Mouse (Mus musculus) hindlimb bud, embryonic 11.5 days (tissue): Measurements from ENCODE around the gene Gm17349.

Experiments used
- DNase-seq: peaks from one replicate; pipeline ENCODE4 v3.0.0-alpha.2; 2012; ENCODE audit warnings: low read depth, low spot score; ENCODE audit errors: extremely low spot score

Gene Gm17349

DNA sequence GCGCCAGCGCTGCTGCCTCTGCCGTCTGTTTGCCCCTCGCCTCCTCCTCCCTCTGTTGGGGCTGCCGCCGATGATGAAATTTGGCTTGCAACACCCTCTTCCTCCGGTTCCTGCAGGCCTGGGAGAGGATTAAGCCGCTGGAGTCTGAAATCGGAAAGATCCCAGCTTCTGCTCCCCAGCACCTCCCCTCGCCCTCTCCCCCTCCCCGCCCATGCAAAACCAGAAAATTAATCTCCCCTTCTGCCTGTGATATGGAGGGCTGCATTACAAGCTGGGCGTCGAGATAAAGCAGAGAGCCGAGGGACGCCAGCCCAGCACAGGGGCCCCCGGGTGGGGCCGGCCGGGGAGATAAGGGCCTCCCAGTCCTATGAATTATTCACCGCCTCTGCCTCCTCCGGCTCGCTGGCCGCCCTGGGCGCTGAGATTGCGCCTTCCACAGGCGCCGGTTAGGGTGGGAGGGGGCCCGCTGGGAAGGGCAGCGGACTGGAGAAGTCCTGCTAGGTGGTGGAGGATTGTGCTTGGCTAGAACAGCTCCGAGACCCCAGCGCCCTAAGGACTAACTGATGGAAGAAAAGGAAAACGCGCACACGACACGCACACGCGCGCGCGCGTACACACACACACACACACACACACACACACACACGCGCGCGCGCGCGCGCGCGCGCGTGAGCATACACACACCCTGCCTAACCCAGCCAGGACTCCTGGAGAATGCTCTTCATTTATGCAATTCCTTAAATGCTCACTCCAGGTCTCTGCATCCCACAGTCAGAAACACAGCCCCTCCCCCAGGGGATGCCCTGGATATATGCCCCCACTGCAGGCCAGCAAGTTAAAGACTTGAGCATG is 40.5 kb downstream of the Gm17349 start:
- DNase-seq: no peak

DNA sequence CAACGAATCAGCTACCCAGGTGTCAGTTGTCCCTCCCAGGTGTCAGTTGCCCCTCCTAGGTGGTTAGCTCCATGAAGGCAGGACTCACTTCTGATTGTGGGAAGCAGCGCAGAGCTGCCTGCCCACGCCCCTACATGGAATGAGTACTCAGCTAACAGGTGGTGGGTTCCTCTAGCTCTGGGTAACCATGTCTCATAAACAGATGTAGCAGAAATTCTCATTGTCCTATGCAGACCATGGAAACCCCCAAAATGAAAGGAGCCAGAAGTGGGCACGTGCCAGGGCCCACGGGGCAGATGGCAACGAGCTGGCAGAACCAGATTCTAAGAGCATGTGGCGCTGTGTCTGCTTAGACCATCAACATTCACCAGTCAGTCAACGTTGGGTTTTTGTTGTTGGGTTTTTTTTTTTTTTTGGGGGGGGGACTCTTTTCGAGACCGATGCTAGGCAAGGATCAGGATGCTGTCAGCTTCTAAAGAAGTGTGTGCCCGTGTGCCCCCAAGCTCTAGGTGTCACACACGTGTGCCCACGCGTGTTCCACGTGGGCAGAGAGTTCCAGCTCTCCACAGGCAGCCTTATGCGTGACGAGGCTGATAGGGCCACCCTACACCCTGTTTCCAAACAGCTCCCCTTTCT is 41.2 kb downstream of the Gm17349 start:
- DNase-seq: no peak

DNA sequence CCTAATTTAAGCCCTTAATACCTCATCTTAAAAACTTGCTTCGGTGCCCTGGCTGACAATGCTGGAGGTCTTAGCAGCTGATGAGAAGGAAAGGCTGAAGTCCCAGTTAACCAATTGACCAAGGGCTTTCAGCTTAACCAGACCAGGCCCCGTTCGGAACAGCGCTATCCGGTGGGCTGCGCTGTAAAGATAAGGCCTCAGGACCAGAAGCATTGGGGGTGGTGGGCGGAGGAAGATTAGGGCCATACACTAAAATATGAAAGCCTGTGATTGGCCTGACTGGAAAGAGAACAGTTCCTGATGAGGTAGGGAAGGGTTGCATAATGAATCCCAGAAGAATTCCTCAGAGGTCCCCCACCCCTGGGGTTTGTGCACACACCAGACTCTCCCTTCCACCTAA is 42.9 kb downstream of the Gm17349 start:
- DNase-seq: no peak

- DNase-seq: no peak
Measured at GRCm38 (mm10) chr15:99661121-99661830, 44.0 kb downstream of the Gm17349 start.

DNA sequence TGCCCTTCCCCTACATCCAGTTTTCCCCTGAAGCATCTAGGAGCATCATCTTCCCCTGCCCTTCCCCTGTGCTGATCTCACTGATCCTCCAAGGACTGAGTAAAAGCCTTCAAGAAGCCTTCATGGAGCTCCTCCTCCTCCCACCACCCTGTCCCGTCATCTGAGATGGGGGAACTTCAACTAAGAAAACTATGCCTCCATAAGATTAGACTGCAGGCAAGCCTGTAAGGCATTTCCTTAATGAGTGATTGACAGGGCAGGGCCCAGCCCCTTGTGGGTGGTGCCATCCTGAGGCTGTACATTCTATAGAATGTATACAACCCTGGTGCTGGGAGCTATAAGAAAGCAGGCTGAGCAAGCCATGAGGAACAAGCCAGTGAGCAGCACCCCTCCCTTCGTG is 46.9 kb downstream of the Gm17349 start:
- no peak for DNase-seq

- DNase-seq: no peak
Measured at GRCm38 (mm10) chr15:99655956-99656355, 49.3 kb downstream of the Gm17349 start.

GRCm38 (mm10) chr15:99653876-99654275 is 51.4 kb downstream of the Gm17349 start:
- DNase-seq: no peak

DNA sequence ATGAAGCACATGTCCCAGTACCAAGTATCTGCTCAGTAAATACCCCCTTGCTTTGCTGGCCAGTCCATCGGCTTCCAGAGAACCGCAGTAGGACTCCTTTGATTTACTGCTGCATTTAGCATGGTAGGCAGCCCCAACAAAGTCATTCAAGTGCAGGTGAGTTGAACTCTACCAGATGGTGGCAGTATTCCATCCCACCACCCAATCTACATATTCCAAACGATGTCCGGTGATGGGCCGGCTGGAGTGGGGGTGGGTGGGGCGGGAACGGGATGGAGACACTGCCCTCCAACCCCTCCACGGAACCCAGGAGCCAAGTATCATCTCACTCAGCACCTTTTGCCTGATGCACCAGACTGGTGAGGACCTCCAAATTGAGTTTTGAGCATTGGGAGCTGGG is 52.0 kb downstream of the Gm17349 start:
- no peak for DNase-seq
